Mouse (Mus musculus): ENCODE measurements around the gene Paxbp1. TPM values are rescaled to one million over a fixed set of nuclear protein-coding genes. Genes with fewer than 3 reads are reported as not detected.
A peak's percentile ranks its signal among the peaks of the same experiment; 100 is the strongest.

Paxbp1 gene
- polyA plus RNA-seq, 1 experiment = 90.4 TPM

DNA sequence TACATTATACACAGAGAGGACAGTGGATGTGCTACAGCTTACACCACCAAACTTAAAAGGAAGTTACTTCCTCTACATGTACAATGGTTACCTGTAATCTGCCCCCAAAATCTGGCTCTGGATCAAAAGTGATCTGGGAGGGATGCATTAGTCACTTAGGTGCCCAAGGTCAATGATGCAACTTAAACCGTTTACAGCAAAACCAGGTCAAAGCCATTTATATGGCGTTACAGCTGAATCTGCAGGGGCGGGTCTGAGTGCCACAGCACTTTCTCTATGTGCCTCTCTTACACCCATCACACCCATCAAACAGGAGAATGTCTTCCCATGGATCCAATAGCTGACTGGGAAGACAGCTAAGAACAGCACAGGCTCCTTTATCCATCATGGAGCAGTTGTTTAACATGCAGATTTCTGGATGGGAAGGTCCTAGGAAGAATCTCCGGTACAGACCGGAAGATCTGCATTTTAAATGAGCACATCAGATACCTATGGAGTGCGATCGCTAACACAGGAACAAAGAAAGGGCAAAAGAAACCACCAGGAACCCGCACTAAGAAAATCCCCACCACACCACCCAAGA lies 15.1 kb downstream of the Paxbp1 start:
- no peak overlapping the region for H3K27ac ChIP-seq (ENCODE audit: insufficient read depth, low read length)
- H3K4me1 ChIP-seq (ENCODE audit: control insufficient read depth, insufficient read depth, low read length) = no peaks in the 10 kb centered on the region
- no peak overlapping the region for H3K4me3 ChIP-seq (ENCODE audit: insufficient read depth, low read length)
- TF ChIP-seq CTCF (IDR thresholded peaks at IDR 0.05; ENCODE audit: borderline replicate concordance, insufficient read depth, low read length) (no peak), POLR2A (IDR thresholded peaks at IDR 0.05; ENCODE audit: low read depth, low read length) (no peak)

DNA sequence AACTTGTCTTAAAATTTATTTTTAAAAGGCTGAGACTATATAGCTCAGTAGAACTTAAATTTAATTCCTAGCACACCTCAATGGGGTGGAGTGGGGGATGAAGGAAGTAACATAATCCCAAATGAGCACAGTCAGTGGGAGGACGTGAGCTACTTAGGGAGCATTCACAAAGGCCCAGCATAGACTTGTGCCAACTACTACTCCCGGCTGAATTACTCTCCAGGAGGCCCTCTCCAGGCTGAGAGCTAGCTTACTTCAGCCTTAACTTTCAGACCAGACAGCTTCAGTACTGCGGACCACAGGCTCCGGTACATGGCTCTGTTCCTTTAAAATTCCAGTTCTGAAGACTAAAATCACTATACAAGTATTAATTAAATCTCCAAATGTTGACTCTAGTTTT lies 18.1 kb downstream of the Paxbp1 start:
- Histone ChIP-seq H3K4me1 (ENCODE audit: control insufficient read depth, insufficient read depth, low read length) (no peaks in the 10 kb centered on the region), H3K27ac (ENCODE audit: insufficient read depth, low read length) (no peak overlapping the region), H3K4me3 (ENCODE audit: insufficient read depth, low read length) (no peak overlapping the region)
- TF ChIP-seq CTCF (IDR thresholded peaks at IDR 0.05; ENCODE audit: borderline replicate concordance, insufficient read depth, low read length) = no peak
- no peak for TF ChIP-seq POLR2A (IDR thresholded peaks at IDR 0.05; ENCODE audit: low read depth, low read length)

DNA sequence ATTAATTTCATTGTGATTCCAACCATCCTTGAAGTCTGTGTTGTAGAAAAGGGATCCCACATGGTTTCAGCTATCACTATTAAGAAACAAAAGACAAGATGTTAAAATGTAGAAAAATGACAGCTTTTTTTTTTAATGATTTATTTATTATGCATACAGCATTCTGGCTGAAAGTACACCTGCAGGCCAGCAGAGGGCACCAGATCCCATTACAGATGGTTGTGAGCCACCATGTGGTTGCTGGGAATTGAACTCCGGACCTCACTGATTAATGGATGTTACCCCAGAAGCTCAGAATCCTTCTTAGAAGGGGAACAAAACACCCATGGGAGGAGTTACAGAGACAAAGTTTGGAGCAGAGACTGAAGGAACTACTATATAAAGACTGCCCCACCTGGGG lies 21.0 kb downstream of the Paxbp1 start:
- Histone ChIP-seq H3K27ac (ENCODE audit: insufficient read depth, low read length) (no peak overlapping the region), H3K4me1 (ENCODE audit: control insufficient read depth, insufficient read depth, low read length) (no peaks in the 10 kb centered on the region), H3K4me3 (ENCODE audit: insufficient read depth, low read length) (no peak overlapping the region)
- TF ChIP-seq POLR2A (IDR thresholded peaks at IDR 0.05; ENCODE audit: low read depth, low read length) = no peak
- TF ChIP-seq CTCF (IDR thresholded peaks at IDR 0.05; ENCODE audit: borderline replicate concordance, insufficient read depth, low read length) = peak; percentile 34; the same call in 1 of the 2 replicates

DNA sequence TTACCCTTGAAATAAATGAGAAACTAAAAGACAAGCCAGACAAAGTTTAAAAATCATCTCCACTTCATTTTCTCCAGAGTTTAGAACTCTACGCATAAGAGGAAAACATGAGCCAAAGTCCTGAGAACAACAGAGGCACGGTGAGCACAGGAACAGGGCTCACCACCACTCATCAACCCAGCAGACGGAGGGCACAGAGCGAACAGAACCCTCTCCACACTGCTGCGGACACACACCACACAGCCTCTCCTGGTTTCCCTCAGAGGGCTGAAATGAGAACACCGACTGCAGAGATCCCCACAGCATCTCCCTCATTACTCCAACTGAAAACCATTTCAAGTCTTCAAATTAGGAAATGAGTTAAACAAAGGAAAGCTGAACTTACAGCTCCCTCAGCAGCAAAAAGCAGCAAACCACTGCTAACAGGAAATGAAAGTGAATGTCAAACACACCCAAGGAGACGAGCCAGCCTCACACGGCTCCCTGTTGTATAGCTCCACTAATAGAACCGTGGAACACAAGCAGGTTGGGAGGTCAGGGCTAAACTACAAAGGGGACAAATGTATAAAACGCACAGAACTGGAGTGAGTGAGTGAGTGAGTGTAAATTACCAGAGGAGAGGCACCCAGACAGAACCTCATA lies 23.4 kb downstream of the Paxbp1 start:
- TF ChIP-seq CTCF (IDR thresholded peaks at IDR 0.05; ENCODE audit: borderline replicate concordance, insufficient read depth, low read length) (no peak), POLR2A (IDR thresholded peaks at IDR 0.05; ENCODE audit: low read depth, low read length) (no peak)
- Histone ChIP-seq H3K4me3 (ENCODE audit: insufficient read depth, low read length) (no peak overlapping the region), H3K4me1 (ENCODE audit: control insufficient read depth, insufficient read depth, low read length) (no peaks in the 10 kb centered on the region; the same call in 1 of the 2 replicates), H3K27ac (ENCODE audit: insufficient read depth, low read length) (no peak overlapping the region)

DNA sequence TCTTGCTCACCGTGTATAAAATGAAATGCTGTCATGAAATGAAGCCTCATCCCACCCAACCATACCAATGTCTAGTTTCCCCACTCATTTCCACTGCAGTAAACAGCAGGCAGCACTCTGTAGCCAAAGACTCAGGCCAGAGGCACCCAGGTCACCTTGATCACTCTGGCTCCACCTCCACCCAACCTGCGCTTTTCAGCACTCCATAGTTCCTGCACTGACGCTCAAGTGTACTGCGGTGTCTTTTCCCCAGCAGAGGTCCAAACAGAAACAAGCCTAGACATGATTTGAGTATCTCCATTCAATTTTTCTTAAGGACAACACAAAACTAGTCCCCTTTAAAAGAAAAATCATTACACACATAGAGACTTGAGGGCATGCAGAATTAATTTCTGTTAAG lies 24.9 kb downstream of the Paxbp1 start:
- TF ChIP-seq POLR2A (IDR thresholded peaks at IDR 0.05; ENCODE audit: low read depth, low read length) (no peak), CTCF (IDR thresholded peaks at IDR 0.05; ENCODE audit: borderline replicate concordance, insufficient read depth, low read length) (no peak)
- H3K4me1 ChIP-seq (ENCODE audit: control insufficient read depth, insufficient read depth, low read length) = no peaks in the 10 kb centered on the region; the same call in 1 of the 2 replicates
- H3K4me3 ChIP-seq (ENCODE audit: insufficient read depth, low read length) = no peak overlapping the region
- H3K27ac ChIP-seq (ENCODE audit: insufficient read depth, low read length) = no peak overlapping the region

DNA sequence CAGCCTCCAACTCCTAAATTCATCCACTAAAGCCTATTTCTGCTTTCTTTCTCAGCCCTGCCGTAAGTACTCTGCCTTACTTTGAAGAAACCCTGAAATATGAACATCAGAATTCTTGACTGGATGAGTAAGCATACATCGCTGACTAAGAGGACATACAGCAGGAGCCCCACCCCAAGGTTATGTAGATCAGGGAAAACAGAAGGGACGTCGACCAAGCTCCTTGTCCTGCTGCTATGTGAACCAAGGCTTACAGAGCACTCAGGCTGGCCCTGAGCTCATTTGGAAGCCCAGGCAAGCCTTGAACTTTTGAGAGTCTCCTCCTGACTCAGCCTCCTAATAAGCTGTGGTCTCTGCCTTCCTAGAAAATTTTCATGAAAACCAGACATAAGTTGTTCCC lies 28.6 kb downstream of the Paxbp1 start:
- Histone ChIP-seq H3K4me1 (ENCODE audit: control insufficient read depth, insufficient read depth, low read length) (peaks cover 2% of the 10 kb centered on the region; the same call in 1 of the 2 replicates), H3K27ac (ENCODE audit: insufficient read depth, low read length) (peak overlapping the region; percentile 55), H3K4me3 (ENCODE audit: insufficient read depth, low read length) (no peak overlapping the region)
- TF ChIP-seq POLR2A (IDR thresholded peaks at IDR 0.05; ENCODE audit: low read depth, low read length) (no peak), CTCF (IDR thresholded peaks at IDR 0.05; ENCODE audit: borderline replicate concordance, insufficient read depth, low read length) (no peak)

DNA sequence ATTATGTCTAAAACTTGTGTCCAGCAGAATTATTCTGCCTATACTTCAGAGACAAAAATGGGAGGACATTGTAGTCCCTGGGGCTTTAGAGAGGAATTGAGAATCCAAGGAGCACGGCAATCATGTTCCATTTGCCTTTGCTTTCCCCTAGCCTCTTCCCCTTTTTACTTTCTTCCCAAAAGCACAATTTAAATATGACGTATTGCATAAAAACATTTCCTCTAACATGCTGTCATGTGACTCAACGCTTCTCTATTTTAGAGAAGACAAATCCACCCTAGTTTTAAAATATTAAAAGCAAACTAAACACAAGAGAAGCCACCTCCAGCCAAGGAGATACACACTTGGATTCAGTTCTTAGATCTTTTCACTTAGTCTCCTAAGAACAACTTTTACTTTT lies 32.5 kb downstream of the Paxbp1 start:
- no peak for TF ChIP-seq POLR2A (IDR thresholded peaks at IDR 0.05; ENCODE audit: low read depth, low read length)
- TF ChIP-seq CTCF (IDR thresholded peaks at IDR 0.05; ENCODE audit: borderline replicate concordance, insufficient read depth, low read length) = no peak
- Histone ChIP-seq H3K27ac (ENCODE audit: insufficient read depth, low read length) (peak overlapping the region; percentile 86), H3K4me3 (ENCODE audit: insufficient read depth, low read length) (peak overlapping the region; percentile 82), H3K4me1 (ENCODE audit: control insufficient read depth, insufficient read depth, low read length) (peaks cover 2% of the 10 kb centered on the region; the same call in 1 of the 2 replicates)

DNA sequence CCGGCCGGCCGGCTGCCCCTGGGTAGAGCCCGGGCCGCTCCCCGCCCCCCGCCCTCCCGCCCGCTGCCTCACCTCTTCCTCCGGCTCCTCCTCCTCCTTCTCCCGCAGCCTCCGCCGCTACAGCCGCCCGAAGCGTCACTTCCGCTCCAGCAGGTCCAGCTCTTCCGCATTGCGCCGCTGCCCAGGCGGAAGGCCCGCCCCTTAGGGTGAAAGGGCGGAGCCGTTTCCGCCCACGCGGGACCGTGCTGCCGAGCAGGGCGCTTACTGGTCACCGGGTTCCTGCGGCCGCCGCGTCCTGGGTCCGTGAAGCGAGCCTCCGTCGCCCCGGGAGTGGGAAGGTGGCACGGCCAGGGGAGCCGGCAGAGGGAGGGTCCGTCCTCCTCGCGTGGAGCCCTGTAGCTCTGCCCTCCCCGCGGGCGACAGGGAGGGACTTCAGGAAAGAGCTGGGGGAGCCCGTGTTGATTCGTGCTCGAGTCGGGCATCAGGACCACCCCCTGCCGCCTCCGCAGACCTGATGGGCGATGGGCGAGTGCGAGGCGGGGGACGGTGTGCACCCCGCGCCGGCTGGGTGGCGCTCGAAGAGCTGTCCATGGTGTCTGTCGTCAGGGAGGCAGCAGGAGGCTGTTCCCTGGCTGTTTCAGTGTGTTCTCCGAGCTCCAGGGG lies 33.2 kb downstream of the Paxbp1 start, which contains the start of gene Synj1:
TSS of gene Synj1 (minus strand) at position 288 of the 663 bp plus-strand sequence.
- TF ChIP-seq POLR2A (IDR thresholded peaks at IDR 0.05; ENCODE audit: low read depth, low read length) = peak; percentile 36
- TF ChIP-seq CTCF (IDR thresholded peaks at IDR 0.05; ENCODE audit: borderline replicate concordance, insufficient read depth, low read length) = no peak
- Histone ChIP-seq H3K4me1 (ENCODE audit: control insufficient read depth, insufficient read depth, low read length) (peaks cover 2% of the 10 kb centered on the region; the same call in 1 of the 2 replicates), H3K27ac (ENCODE audit: insufficient read depth, low read length) (peak within 1 kb of the TSS; percentile 86), H3K4me3 (ENCODE audit: insufficient read depth, low read length) (peak within 1 kb of the TSS; percentile 90)

DNA sequence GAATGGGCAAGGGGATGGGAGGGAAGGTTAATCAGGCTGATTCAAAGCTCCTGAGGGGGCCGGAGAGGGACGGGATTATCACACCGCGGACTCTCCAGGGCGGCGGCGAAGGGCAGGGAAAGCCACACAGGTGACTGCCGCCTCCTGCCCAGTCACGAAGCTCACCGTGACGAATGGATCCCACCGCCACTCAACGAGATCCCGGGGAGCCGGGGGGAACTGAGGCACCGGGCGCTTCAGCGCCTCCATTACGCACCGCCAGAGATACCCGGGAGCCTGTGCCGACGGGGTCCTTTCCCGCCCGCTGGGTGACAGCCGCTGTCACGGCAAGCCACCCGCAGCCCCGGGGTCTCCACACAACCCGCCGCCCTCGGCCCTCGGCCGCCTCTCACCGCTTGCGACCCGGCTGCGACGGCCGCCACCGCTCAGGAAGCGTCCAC lies 33.7 kb downstream of the Paxbp1 start:
- TF ChIP-seq CTCF (IDR thresholded peaks at IDR 0.05; ENCODE audit: borderline replicate concordance, insufficient read depth, low read length) (no peak), POLR2A (IDR thresholded peaks at IDR 0.05; ENCODE audit: low read depth, low read length) (no peak; the same call in 1 of the 2 replicates)

More for the DNA sequence above, 33.7 kb downstream of the Paxbp1 start:
- Histone ChIP-seq H3K4me1 (ENCODE audit: control insufficient read depth, insufficient read depth, low read length) (0 out of 2 replicates have a peak, but pooled peaks cover 2% of the 10 kb centered on the region), H3K4me3 (ENCODE audit: insufficient read depth, low read length) (peak overlapping the region; percentile 90), H3K27ac (ENCODE audit: insufficient read depth, low read length) (peak overlapping the region; percentile 31; the same call in 1 of the 2 replicates)

Measured in embryonic fibroblast, embryonic 13.5 days (primary cell).